Mouse (Mus musculus): ENCODE measurements around the gene Rasgrp4. TPM values are rescaled to one million over a fixed set of nuclear protein-coding genes. Genes with fewer than 3 reads are reported as not detected.

Rasgrp4 gene
- polyA plus RNA-seq (2015; fragmentation: Nextera tagmentation; extraction: Ambion mirVana) = 0.20 and 0.69 TPM in 2 replicates

GRCm38 (mm10) chr7:29134693-29135386 lies at the start of gene Rasgrp4:
Gene Rasgrp4, plus strand, starts transcription at chr7:29134851.

DNA sequence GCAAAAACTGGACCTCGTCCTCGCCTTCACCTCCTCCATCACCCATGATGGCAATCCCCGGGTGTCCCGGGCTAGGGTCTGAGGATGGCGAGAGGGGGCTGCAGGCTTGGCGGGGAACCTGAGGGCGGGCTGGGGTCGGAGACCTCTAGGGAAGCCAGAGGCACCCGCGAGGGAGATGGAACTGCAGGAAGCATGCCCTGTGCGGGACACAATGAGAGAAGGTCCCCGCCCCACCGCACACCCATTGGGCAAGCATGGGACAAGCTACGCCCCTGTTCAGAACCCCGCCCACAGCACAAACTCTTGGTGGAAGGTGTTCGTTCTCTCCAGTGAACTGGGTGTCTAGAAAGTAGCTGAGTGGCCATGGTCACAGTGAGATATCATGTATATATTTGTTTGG lies 9.7 kb upstream of the Rasgrp4 start, which contains the start of gene Ryr1:
Gene Ryr1 (minus strand): TSS at position 210 of the 400 bp plus-strand sequence.

DNA sequence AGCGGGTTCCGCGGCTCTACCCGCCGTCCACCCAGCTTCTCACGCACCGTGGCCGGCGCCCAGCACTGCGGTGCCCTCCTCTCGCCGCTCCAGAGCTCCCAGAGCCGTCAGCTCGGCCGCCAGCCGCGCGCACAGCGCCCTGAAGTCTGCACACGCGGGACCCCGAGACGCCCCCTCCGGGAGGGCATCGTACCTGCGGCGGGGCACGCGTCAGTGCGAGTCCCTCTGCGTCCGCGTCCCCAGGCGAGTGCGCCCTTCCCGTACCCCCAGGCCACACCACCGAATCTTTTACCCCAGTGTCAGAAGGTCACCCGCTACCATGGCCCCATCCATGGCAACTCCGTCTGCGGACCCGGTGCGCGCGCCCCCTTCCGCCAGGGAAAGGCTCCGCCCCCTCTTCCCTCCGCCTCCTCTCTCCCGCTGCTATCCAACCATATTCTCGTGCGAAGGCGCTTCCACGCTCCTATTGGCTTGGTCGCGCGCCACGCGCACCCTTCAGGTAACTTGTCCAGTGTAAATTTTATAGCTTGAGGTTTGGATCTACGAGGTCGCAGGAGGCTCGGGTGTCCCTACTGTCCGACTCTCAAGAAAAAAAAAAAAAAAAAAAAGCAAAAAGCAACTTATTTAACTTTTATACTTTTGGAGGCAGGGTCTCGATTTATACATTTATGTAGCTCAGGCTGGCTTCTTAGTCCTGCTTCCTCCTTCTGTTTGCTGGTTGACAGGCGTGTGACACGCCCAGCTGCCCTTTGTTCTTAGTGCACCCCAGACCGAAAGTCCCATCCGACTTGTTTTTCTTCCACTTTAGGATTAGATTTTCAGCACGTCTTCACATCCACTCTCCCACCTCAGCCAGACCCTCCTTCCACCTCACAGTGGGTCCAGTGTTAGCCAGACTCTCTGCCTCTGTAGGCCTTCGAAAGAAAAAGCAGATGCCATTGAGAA lies 21.5 kb downstream of the Rasgrp4 start, which contains the start of gene Fam98c:
Gene Fam98c (minus strand): TSS at position 397 of the 945 bp plus-strand sequence.

DNA sequence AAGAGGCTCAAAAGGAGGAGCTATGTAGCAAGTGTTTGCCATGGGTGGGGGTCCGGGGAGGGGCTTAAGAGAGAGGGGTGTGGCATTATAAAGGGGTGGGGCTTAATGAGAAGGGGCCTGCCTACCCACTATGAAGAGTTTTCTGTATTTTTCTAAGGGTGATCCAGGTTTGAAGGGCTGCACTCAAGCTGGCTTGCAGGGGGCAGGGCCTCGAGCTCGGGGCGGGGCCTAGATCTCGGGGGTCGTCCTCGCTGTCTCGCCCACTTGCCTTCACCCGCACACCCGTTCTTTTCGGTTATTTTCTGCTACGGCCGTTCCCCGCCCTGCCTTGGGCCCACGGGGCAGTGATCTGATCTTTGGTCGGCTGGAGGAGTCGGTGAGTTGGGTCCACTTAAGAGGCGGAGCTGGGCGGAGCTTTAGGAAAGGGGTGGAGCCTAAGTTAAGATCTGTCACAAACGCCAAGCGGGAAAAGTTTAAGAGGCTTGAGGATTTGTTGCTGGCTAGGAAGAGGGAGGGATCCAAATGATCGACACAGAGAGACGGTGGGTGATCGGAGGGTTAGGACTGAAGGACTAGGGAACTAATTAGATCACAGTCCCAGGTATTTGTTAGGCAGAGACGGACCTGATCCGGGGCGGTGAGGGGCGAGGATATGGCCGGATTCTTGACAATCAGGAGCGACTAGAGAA lies 35.6 kb downstream of the Rasgrp4 start, which contains the start of the genes Ggn and Spred3:
Gene Ggn (plus strand): TSS at position 145 of the 689 bp plus-strand sequence.
Gene Spred3 (minus strand): TSS at position 346 of the 689 bp plus-strand sequence.

GRCm38 (mm10) chr7:29180077-29180853 lies 45.6 kb downstream of the Rasgrp4 start, which contains the start of gene Psmd8:
Gene Psmd8, minus strand, starts transcription at chr7:29180701.

Other genes starting within 250 kb of the Rasgrp4 start
- 305 and 365 TPM in 2 replicates for gene Actn4, start 172.5 kb upstream of the Rasgrp4 start, polyA plus RNA-seq (2015; fragmentation: Nextera tagmentation; extraction: Ambion mirVana)
- 304 and 321 TPM in 2 replicates for gene Eif3k, start 153.0 kb upstream of the Rasgrp4 start, polyA plus RNA-seq (2015; fragmentation: Nextera tagmentation; extraction: Ambion mirVana)
- gene Map4k1, start 152.8 kb upstream of the Rasgrp4 start, polyA plus RNA-seq (2015; fragmentation: Nextera tagmentation; extraction: Ambion mirVana) = 2.4 and 3.1 TPM in 2 replicates
- gene Ryr1, start 9.7 kb upstream of the Rasgrp4 start, polyA plus RNA-seq (2015; fragmentation: Nextera tagmentation; extraction: Ambion mirVana) = 0.25 and 0.39 TPM in 2 replicates
- 25.0 and 25.9 TPM in 2 replicates for gene Fam98c, start 21.4 kb downstream of the Rasgrp4 start, polyA plus RNA-seq (2015; fragmentation: Nextera tagmentation; extraction: Ambion mirVana)
- 0.40 and 0.85 TPM in 2 replicates for gene Ggn, start 35.4 kb downstream of the Rasgrp4 start, polyA plus RNA-seq (2015; fragmentation: Nextera tagmentation; extraction: Ambion mirVana)
- 1.3 and 1.5 TPM in 2 replicates for gene Spred3, start 35.6 kb downstream of the Rasgrp4 start, polyA plus RNA-seq (2015; fragmentation: Nextera tagmentation; extraction: Ambion mirVana)
- 265 and 273 TPM in 2 replicates for gene Psmd8, start 45.9 kb downstream of the Rasgrp4 start, polyA plus RNA-seq (2015; fragmentation: Nextera tagmentation; extraction: Ambion mirVana)
- gene Catsperg1, start 79.2 kb downstream of the Rasgrp4 start, polyA plus RNA-seq (2015; fragmentation: Nextera tagmentation; extraction: Ambion mirVana) = 0.71 and 0.74 TPM in 2 replicates
- gene Kcnk6, start 97.7 kb downstream of the Rasgrp4 start, polyA plus RNA-seq (2015; fragmentation: Nextera tagmentation; extraction: Ambion mirVana) = 2.2 TPM in 2 replicates
- gene Yif1b, start 103.5 kb downstream of the Rasgrp4 start, polyA plus RNA-seq (2015; fragmentation: Nextera tagmentation; extraction: Ambion mirVana) = 112 and 124 TPM in 2 replicates
- 244 and 269 TPM in 2 replicates for gene 2200002D01Rik, start 113.6 kb downstream of the Rasgrp4 start, polyA plus RNA-seq (2015; fragmentation: Nextera tagmentation; extraction: Ambion mirVana)
- 400 and 411 TPM in 2 replicates for gene Spint2, start 147.1 kb downstream of the Rasgrp4 start, polyA plus RNA-seq (2015; fragmentation: Nextera tagmentation; extraction: Ambion mirVana)
- gene Ppp1r14a, start 154.5 kb downstream of the Rasgrp4 start, polyA plus RNA-seq (2015; fragmentation: Nextera tagmentation; extraction: Ambion mirVana) = 350 and 379 TPM in 2 replicates
- 1.5 and 2.1 TPM in 2 replicates for gene Dpf1, start 169.1 kb downstream of the Rasgrp4 start, polyA plus RNA-seq (2015; fragmentation: Nextera tagmentation; extraction: Ambion mirVana)